Mouse (Mus musculus) liver, embryonic 16.5 days (tissue): ENCODE results near the gene Rassf1. TPM values are rescaled to one million over a fixed set of nuclear protein-coding genes. Genes with fewer than 3 reads are reported as not detected.
A peak's percentile ranks its signal among the peaks of the same experiment; 100 is the strongest.
"Not testable (repeated sequence)": the region's sequence is repeated elsewhere in the genome, so short reads cannot be mapped to it uniquely, and the experiment has no call there.

Experiments
- ATAC-seq: fragments of 200-750 bp; cut with Nextera tagmentation; 2 replicates; pipeline ENCODE4 v1.8.0; 2017; ENCODE audit warnings: low read depth, mild to moderate bottlenecking, moderate number of reproducible peaks, moderate library complexity
- H3K27ac ChIP-seq: fragments of 300-500 bp; sonication (generic); 2 replicates; pipeline ENCODE4 v1.5.1; 2014; ENCODE audit warnings: mild to moderate bottlenecking, low read length
- H3K27me3 ChIP-seq: fragments of 300-500 bp; sonication (generic); 2 replicates; pipeline ENCODE4 v1.6.1; 2014; ENCODE audit warnings: low read depth, low read length, mixed read lengths; ENCODE audit not compliant: control insufficient read depth, insufficient read depth
- H3K36me3 ChIP-seq: fragments of 300-500 bp; sonication (generic); 2 replicates; pipeline ENCODE4 v1.6.1; 2014; ENCODE audit warnings: mild to moderate bottlenecking; ENCODE audit not compliant: control insufficient read depth, insufficient read depth
- H3K4me1 ChIP-seq: fragments of 300-500 bp; sonication (generic); 2 replicates; pipeline ENCODE4 v1.6.1; 2014; ENCODE audit warnings: low read depth, low read length, mixed read lengths; ENCODE audit not compliant: control insufficient read depth
- H3K4me2 ChIP-seq: fragments of 300-500 bp; sonication (generic); 2 replicates; pipeline ENCODE4 v1.6.1; 2014; ENCODE audit warnings: low read depth, low read length, mixed read lengths
- H3K4me3 ChIP-seq: fragments of 300-500 bp; sonication (generic); 2 replicates; pipeline ENCODE4 v1.5.1; 2014; ENCODE audit warnings: low read depth, mild to moderate bottlenecking, low read length
- H3K9ac ChIP-seq: fragments of 300-500 bp; sonication (generic); 2 replicates; pipeline ENCODE4 v1.6.1; 2014; ENCODE audit warnings: low read depth, low read length
- H3K9me3 ChIP-seq: fragments of 300-500 bp; sonication (generic); replicated peaks from 2 replicates; pipeline ENCODE4 v1.6.1; 2016; ENCODE audit warnings: low read length; ENCODE audit not compliant: control insufficient read depth
- WGBS: fragments of 180-500 bp; shearing (Covaris S2); extraction: QIAGEN DNeasy Blood & Tissue Kit; methylation state at CpG from one replicate; pipeline ENCODE4 v1.1.7; 2014; ENCODE audit not compliant: insufficient replicate concordance; 5-methylcytosine and 5-hydroxymethylcytosine counted together
- polyA plus RNA-seq: library from polyadenylated mRNA; unstranded; fragments of >200 nt; fragmentation: Nextera tagmentation; extraction: Ambion mirVana; gene quantifications from 2 replicates; pipeline ENCODE4 v1.2.1, GENCODE M21; 2015

Gene Rassf1
- polyA plus RNA-seq, 1 experiment from 2014 or later: 15.9 TPM

DNA sequence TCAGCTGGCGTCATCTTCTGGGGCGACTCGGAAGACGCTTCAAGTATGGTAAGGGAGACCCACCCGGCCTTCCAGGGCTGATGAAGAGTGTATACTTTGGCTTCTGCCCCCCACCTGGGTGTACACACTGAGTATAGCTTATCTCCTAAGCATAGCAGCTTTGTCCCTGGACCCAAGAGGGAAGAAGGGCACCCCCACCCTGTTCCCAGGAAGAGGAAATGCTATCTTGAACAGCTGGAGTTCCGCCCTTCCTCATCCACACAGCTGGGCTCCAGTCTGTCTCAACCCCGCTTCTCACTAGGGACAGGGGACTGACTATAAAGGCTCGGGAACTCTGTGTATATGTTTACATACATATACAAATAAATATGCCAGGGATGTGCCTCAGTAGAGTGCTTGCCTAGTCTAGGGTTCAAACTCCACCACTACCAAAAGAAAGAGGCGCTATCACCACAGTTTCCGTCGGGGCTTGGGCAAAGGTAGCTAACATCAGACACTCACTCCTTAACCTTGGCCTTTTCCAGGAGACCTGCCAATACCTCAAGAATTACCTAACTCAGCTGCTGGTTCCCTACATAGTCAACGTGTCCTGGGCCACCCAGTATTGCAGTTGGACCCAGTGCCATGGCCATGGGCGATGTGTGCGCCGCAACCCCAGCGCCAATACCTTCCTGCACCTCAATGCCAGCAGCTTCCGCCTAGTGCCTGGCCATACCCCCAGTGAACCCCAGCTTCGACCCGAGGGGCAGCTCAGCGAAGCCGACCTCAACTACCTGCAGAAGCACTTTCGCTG, 20.4 kb downstream of the Rassf1 start:
- Histone ChIP-seq H3K27ac (peak overlapping the region; percentile 92), H3K4me2 (peak overlapping the region; percentile 81), H3K9ac (peak overlapping the region; percentile 80), H3K4me3 (peak overlapping the region; percentile 74), H3K27me3 (no peaks in the 10 kb centered on the region), H3K9me3 (no peaks in the 10 kb centered on the region), H3K4me1 (peaks cover 67% of the 10 kb centered on the region), H3K36me3 (peaks cover 4% of the 10 kb centered on the region)
- ATAC-seq: peak; percentile 30
- WGBS: 72% methylated on average over 22 of the region's 22 CpGs

- Histone ChIP-seq H3K4me2 (peak overlapping the region; percentile 81), H3K9me3 (no peaks in the 10 kb centered on the region), H3K36me3 (peaks cover 4% of the 10 kb centered on the region), H3K4me1 (peaks cover 67% of the 10 kb centered on the region), H3K4me3 (no peak overlapping the region), H3K9ac (peak overlapping the region; percentile 80), H3K27me3 (no peaks in the 10 kb centered on the region), H3K27ac (peak overlapping the region; percentile 92)
- no peak for ATAC-seq
- 86% methylated on average over 2 of the region's 2 CpGs for WGBS
These were observed 20.9 kb downstream of the Rassf1 start for GRCm38 (mm10) chr9:107572327-107572662.

GRCm38 (mm10) chr9:107573774-107574173, 22.4 kb downstream of the Rassf1 start:
- not testable (repeated sequence) for H3K4me3 ChIP-seq, H3K9ac ChIP-seq, H3K27ac ChIP-seq, H3K4me2 ChIP-seq, ATAC-seq, H3K27me3 ChIP-seq, H3K36me3 ChIP-seq, H3K9me3 ChIP-seq
- peaks cover 59% of the 10 kb centered on the region for H3K4me1 ChIP-seq
- 76% methylated on average over 6 of the region's 6 CpGs for WGBS

DNA sequence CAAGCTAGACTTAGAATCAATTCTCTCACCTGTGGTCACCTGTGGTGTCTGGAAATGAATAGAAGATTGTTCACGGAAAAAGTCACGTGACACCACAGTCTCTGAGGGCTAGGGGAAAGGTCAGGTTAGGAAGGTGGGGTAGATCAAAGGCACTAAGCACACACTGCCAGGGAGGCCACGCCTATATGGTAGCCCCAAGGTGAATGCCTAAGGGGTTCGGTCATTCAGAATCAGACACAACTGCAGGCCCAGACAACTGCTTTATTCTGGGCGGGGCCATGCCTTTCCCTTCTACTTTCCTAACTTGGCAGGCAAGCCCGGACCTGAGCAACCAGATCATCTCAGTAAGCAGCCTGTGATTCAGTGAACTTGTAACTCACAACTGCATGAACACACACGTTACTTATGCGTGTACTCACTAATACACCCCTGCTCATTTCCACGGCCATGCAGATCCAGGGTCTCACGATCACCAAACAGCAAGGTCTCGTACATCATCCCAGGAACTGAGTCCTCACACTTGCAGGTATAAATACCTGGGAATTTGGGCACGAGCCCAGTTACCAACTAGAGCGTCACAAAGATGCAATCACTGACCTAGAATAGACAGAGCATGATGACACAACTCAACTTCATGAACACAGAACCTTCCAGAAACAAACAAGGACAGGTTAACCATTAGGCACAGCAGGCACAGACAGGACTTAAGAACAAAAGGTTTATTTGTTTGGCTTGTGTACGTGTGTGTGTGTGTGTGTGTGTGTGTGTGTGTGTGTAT, 24.4 kb downstream of the Rassf1 start:
- 71% methylated on average over 14 of the region's 14 CpGs for WGBS
- Histone ChIP-seq H3K36me3 (peaks cover 4% of the 10 kb centered on the region), H3K27ac (peak overlapping the region; percentile 79), H3K4me1 (peaks cover 56% of the 10 kb centered on the region), H3K9me3 (no peaks in the 10 kb centered on the region), H3K4me2 (no peak overlapping the region), H3K9ac (no peak overlapping the region), H3K4me3 (no peak overlapping the region), H3K27me3 (no peaks in the 10 kb centered on the region)
- no peak for ATAC-seq

DNA sequence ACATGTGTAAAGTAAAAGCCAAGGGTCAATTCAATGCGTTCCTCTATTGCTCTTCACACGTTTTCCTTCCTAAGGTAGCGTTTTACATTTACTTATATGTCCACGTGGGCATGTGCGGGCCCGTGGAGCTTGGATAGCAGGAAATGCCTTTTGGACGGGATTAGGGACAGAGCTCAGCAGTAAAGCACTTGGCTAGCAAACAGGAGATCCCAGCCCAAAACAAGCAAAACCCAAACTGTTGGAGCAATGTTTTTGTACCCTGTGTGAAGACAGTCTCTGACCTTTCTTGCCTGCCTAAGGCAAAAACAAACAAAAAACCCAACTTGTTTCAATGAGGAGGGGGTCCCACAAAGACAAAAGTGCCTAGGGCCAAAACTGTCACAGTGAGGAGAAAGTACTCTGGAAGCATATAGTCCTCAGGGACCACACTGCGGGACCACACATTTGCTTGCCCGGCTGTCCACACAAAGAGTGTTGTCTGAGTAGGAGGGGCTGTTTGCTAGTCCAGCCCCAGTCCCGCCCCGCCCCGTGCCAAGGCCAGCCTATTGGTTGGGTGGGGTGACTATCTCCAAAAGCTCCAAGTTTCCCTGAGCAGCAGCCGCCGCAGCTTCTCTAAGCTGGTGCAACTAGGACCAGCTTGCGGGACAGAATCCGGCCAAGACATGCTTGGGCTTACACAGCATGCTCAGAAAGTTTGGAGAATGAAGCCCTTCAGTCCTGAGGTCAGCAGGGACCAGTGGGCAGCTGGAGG, 25.2 kb downstream of the Rassf1 start, which contains the start of gene Hyal1:
TSS of gene Hyal1 (plus strand) at position 571 of the 751 bp plus-strand sequence.
- Histone ChIP-seq H3K27ac (peak within 1 kb of the TSS; percentile 79), H3K4me2 (peak within 1 kb of the TSS; percentile 73), H3K9ac (peak within 1 kb of the TSS; percentile 62), H3K36me3 (peaks cover 4% of the 10 kb centered on the region), H3K27me3 (no peaks in the 10 kb centered on the region), H3K4me3 (peak within 1 kb of the TSS; percentile 57), H3K4me1 (peaks cover 52% of the 10 kb centered on the region), H3K9me3 (no peaks in the 10 kb centered on the region)
- ATAC-seq: peak; percentile 78
- 26% methylated on average over 16 of the region's 16 CpGs for WGBS

- Histone ChIP-seq H3K4me3 (no peak overlapping the region), H3K9me3 (no peaks in the 10 kb centered on the region), H3K9ac (no peak overlapping the region), H3K4me2 (no peak overlapping the region), H3K27ac (no peak overlapping the region), H3K36me3 (no peaks in the 10 kb centered on the region; the same call in 1 of the 2 replicates), H3K27me3 (no peaks in the 10 kb centered on the region), H3K4me1 (peaks cover 52% of the 10 kb centered on the region)
- 87% methylated on average over 10 of the region's 10 CpGs for WGBS
- ATAC-seq: no peak
These were observed 26.5 kb downstream of the Rassf1 start for GRCm38 (mm10) chr9:107577871-107578270.

GRCm38 (mm10) chr9:107578587-107578986, 27.2 kb downstream of the Rassf1 start, which contains the start of gene Naa80:
Naa80 (plus strand) TSS chr9:107578887.
- Histone ChIP-seq H3K9ac (no peak within 1 kb of the TSS), H3K9me3 (no peaks in the 10 kb centered on the region), H3K36me3 (peaks cover 7% of the 10 kb centered on the region), H3K27ac (peak within 1 kb of the TSS; percentile 92), H3K4me2 (no peak within 1 kb of the TSS), H3K4me1 (peaks cover 49% of the 10 kb centered on the region), H3K4me3 (no peak within 1 kb of the TSS), H3K27me3 (no peaks in the 10 kb centered on the region)
- ATAC-seq: no peak
- 68% methylated on average over 3 of the region's 3 CpGs for whole genome bisulfite sequencing

- H3K4me1 ChIP-seq: peaks cover 49% of the 10 kb centered on the region
- no peak overlapping the region for H3K9ac ChIP-seq
- no peaks in the 10 kb centered on the region for H3K9me3 ChIP-seq
- no peaks in the 10 kb centered on the region for H3K27me3 ChIP-seq
- peak overlapping the region; percentile 92 for H3K27ac ChIP-seq
- WGBS: 90% methylated on average over 14 of the region's 14 CpGs
- peaks cover 7% of the 10 kb centered on the region for H3K36me3 ChIP-seq
- no peak overlapping the region for H3K4me2 ChIP-seq
- no peak for ATAC-seq
- H3K4me3 ChIP-seq: no peak overlapping the region
These were observed 27.9 kb downstream of the Rassf1 start for GRCm38 (mm10) chr9:107579023-107579900.
